Mouse (Mus musculus) lung, postnatal 14 days (tissue): Measurements from ENCODE around the gene Itsn1.

ENCODE experiments used
- DNase-seq: peaks from one replicate; pipeline ENCODE4 v3.0.0; 2021

The Itsn1 gene

DNA sequence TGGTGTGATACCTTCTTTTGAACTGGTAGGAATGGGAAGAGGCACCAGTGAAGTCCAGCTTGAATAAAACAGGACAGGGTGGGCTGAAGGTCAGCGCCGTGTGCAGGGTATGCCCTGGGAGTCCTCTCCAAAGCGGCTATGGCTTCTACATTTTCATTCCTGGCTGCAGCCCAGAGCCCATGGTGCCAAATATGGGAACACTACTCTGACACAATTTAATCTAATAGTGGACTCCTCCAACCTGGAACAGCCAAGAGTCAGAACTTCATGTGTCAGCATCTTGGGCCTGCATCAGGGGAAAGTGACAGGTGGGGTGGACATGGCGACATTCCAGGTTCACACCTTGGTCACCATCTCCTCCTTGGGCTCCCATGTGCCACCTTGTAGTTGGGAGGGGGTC, 147.4 kb downstream of the Itsn1 start:
- DNase-seq = no peak

DNA sequence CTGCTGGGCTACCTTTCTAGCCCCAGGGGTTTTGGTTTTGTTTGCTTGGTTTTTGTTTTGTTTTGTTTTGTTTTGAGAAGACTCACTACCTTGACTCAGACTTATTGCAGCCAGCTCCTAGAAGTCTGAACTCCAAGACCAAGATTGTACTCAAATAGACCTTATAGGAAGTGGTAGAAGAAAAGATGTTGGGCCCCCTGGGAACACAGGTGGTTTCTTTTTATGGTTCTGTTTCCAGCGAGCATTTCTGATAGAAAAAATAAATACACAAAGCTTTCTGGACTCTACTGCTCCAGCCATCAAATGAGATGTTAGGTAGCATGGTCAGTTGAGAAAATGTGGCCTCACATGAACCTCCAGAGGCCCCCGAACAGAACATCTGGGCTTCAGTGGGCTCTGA, 150.0 kb downstream of the Itsn1 start:
- no peak for DNase-seq

DNA sequence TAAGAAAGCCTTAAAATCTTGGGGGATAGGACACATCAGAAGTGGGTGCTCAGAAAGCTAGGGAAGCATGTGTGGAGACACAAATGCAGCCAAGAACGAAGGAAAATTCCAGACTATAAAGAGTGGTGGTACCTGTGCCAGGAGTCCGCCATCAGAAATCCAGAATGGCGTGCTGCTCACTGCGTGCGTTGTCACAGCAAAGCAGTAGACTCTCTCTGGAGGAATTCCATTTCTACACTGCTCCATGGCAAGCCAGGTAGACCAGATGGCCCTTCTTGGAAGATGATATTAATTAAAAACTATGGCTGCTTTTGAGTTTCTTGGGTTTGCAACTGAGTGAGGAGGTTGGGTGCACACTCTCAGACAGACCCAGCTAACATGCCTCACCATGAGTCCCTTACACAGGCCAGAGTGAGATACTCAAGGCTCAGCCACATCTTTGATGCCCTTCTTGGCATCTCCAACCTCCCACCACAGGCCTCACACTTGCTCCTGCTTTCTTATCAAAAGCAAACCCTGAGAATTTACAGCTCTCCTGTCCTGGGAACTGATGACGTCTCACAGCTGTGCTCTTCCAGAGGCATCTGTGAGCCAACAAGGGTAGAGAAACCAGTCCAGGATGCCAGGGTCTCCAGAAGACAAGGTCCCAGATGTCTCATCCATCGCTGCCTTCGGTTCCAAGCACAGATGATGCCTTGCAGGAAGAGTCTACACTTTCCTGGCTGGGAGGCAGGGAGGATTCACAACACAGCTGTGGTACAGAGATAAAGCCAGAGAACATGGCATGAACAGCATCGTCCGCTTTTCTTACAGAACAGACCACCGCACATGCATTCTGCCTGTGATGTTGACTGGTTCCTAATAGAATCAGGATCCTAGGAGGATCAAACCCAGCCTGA, 152.0 kb downstream of the Itsn1 start:
- no peak for DNase-seq

GRCm38 (mm10) chr16:91882168-91882859, 153.2 kb downstream of the Itsn1 start:
- no peak for DNase-seq

DNA sequence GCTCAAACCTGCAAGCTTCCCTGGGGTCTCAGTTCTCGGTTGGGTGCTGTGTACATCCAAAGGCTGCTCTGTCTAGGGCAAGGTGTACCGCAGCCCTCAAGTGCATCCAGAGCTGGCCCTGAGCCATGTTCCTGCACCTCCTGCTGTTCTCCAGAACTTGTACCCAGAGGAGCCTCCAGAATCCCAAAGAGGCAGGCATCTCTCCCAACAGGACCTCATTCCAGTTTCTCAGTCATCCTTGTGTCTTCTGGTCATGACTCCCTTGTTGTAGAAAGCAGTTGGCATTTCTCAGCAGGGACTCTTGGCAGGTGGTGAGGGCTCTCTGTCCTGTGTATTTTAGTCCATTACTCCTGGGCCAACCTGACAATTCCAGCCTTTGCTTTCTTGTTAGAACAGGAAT, 154.6 kb downstream of the Itsn1 start:
- DNase-seq = no peak

GRCm38 (mm10) chr16:91884196-91884595, 155.1 kb downstream of the Itsn1 start:
- peak; percentile 56 for DNase-seq

DNA sequence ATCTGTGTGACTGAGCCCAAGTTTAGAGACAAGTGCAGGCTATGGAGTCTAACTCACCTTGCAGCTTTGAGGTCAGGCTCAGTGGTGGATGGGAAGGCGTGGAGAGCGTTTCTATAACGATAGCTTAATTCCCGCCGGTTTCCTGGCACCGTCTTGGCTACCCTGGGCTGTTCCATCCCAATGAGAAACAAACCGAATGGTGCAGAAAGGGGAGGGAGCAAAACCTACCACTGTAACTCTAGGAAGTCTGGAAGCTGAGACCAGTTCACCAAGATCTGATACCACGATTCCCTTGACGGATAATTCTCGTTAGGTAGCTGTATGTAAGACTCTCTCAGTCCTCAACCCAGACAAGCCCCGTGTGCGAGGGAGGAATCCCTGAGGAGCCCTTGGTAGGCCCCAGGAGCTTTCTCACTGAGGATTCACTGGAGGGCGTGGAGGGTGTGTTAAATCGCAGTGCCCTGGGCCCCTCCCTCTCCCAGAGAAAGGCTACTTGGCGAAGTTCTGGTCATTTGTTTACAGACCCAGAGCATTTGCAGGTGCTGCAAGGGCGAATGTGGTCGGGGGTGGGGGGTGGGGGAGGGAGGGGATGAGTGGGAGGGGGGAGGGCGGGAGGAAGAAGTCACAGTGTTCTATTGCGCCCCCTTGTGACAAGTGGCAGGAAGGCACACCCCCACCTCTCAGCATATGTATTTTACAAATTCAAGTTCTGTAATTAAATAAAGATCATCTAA, 156.5 kb downstream of the Itsn1 start:
- peak; percentile 57 for DNase-seq

- DNase-seq = no peak
These were observed 159.3 kb downstream of the Itsn1 start for GRCm38 (mm10) chr16:91888368-91888767.

DNA sequence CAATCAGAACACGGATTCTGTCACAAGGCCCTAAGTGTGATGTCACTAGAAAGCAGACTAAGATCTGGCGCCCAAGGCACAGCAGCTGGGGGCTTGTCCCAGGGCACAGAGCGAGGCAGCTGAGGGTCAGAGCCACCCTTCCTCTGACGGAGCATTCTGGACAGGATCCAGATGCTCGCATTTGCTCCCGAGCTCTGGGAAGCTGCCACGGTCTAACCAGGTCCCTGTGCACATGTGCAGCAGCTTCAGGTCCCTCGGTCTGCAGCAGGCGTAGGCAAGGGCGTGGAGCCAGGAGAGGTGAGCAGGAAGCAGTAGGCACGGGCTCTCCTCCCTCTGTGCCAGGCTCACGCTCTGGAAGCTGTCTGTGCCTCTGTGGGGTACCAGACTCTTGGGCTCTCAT, 160.8 kb downstream of the Itsn1 start:
- DNase-seq = peak; percentile 22

- DNase-seq = no peak
These were observed 162.1 kb downstream of the Itsn1 start for GRCm38 (mm10) chr16:91891218-91891617.

GRCm38 (mm10) chr16:91896426-91896830, 167.3 kb downstream of the Itsn1 start:
- DNase-seq = no peak

- peak; percentile 30 for DNase-seq
These were observed 170.1 kb downstream of the Itsn1 start for GRCm38 (mm10) chr16:91898850-91899848.

- no peak for DNase-seq
These were observed 171.2 kb downstream of the Itsn1 start for GRCm38 (mm10) chr16:91900274-91900673.

DNA sequence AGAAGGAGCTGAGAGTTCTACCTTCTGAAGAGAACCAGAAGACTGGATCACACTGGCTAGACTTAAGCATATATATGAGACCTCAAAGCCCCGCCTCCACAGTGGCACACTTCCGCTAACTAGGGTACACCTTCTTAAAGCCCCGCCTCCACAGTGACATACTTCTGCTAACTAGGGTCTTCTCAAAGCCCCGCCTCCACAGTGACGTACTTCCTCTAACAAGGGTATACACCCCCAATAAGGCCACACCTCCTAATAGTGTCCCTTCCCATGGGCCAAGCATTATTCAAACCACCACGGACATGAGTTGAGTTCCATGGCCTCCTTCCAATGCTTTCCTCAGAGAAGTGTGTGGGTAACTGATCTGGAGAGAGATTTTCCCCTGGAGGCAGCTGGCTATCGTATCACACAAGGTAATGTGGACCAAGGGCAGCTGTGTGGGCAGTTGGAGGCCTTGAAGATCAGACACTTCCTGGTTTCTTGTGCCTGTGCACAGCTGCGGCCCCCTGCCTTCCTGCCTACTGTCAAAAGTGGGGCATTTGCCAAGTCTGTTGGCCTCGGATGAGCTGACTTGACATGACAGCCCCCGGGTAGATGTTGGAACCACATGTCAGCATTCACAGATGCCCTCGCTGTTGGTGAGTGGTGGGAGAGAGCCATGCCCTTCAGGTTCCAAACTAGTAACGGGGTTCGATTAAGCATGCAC, 174.9 kb downstream of the Itsn1 start:
- DNase-seq = no peak

DNA sequence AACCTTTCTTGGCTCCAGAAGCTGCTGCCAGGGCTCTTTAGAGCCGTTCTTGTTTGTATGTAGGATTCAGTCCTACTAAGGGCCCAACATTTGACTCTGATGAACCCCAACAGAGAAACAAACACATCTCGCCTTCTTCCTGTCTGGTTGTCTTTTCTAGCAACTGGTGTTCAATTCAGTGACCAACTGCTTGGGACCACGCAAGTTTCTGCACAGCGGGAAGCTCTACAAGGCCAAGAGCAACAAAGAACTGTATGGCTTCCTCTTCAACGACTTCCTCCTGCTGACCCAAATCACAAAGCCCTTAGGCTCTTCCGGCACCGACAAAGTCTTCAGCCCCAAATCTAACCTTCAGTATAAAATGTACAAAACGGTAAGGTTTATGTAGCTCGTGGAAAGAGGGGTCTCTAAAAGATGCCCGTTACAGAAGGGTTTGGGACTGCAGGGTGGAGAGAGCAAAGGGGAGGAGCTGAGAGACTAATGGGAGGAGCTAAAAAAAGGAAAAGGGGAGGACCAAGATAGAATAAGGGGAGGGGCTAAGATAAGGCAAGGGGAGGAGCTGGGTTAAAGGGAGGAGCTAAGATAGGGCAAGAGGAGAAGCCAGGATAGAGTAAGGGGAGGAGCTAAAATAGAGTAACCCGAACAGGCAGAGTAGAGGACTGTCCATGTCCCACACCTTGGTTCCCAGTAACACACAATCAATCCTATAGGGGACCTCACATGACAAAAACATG, 176.2 kb downstream of the Itsn1 start:
- DNase-seq = no peak

- no peak for DNase-seq
These were observed 176.9 kb downstream of the Itsn1 start for GRCm38 (mm10) chr16:91905987-91906386.

DNA sequence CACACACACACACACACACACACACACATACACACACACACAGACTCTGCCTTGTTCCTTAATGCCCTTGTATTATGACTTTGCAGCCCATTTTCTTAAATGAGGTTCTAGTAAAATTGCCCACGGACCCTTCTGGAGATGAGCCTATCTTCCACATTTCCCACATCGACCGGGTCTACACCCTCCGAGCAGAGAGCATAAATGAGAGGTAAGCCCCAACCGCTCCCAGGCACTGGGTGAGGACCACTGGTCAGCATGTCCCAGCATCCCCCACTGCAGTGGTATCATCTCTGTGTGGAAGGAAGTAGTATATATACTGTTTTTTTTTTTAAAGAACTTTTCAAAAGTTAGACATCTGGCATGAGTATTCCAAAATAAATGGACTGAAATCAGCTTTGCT, 177.6 kb downstream of the Itsn1 start:
- no peak for DNase-seq

- DNase-seq = no peak
These were observed 178.1 kb downstream of the Itsn1 start for GRCm38 (mm10) chr16:91907158-91907557.

GRCm38 (mm10) chr16:91909569-91910335, 180.7 kb downstream of the Itsn1 start:
- no peak for DNase-seq

DNA sequence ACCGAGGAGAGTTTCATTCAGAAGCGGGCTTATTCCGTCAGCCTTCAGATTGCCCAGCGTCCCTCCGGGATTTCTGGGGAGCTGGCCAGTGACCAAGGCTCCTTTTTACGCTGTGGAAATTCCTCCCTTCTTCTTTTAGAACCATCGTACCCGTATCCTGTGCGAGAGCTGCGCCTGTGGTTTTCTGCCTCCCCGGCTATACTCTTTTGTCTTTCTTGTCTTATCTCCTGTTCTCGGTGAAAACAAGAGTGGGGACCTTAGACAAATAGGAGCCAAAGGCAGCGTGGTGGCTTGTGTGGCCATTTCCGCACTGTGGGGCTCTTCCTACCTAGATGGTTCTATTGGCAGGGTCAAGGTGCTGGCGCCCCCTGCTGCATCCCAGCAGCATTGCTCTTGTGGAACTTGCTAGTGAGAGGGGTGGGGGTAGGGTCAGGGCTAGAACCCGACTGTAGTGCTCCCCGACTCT, 188.6 kb downstream of the Itsn1 start:
- DNase-seq = peak; percentile 84
